Mouse (Mus musculus): ENCODE results near the gene Gm17555.
"Not testable (repeated sequence)": the region's sequence is repeated elsewhere in the genome, so short reads cannot be mapped to it uniquely, and the experiment has no call there.

The Gm17555 gene

DNA sequence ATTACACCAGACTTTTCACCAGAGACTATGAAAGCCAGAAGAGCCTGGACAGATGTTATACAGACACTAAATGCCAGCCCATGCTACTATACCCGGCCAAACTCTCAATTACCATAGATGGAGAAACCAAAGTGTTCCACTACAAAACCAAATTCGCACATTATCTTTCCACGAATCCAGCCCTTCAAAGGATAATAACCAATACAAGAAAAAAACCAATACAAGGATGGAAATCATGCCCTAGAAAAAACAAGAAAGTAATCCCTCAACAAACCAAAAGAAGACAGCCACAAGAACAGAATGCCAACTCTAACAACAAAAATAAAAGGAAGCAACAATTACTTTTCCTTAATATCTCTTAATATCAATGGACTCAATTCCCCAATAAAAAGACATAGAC lies at the start of gene Gm17555:
Gm17555 (plus strand) TSS at position 301 of the 400 bp plus-strand sequence.
- not testable (repeated sequence) for DNase-seq (ENCODE audit: extremely low read depth, insufficient read length, low spot score)

DNA sequence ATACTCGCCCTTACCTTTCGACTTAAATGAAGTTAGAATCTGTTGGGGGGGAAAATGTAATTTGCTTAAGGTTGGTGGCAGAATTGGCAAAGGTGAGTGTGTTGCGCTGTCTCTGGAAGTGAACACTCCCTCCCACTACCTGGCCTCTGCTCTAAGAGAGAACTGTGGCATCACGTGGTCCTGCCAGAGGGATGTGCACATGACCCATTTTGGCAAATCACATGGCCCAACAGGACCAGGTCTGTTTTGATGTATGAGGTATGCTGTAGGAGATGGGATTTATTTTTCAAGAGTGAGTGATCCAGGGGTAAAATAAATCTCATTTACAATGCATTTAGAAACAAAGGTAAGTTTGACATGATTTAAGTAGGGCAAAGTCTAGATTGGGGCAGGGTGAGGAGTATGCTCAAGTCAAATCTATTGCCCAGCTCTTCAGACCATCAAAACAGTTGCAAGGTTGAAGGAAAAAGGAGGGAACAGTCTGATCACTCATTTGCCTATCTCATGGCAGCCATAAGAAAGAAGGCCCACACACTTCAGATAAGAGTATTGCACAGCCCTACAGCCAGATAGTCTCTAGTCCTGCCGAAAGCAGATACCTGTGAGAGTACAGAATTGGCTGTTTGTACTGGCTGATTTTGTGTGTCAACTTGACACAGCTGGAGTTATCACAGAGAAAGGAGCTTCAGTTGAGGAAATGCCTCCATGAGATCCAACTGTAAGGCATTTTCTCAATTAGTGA lies 49.5 kb upstream of the Gm17555 start:
- no peak for DNase-seq (ENCODE audit: extremely low read depth, insufficient read length, low spot score)

DNA sequence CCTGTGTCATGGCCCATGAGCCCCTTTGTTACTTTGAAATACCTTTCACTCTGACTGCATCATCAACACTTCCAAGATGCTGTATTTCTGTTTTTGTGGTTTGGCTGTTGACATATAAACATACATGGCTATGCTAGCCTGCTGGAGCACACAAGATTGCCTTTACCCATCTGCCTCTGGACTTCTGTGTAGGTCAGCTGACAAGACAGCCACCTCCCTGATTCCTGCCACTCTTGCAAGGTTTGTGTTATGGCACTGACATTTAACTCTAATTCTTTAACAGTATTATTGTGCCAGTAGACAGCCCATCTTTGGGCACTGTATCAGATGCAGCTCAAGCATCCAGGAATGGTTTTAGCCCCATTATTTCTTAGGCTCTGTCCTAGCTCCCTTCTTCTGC lies 48.6 kb upstream of the Gm17555 start:
- DNase-seq (ENCODE audit: extremely low read depth, insufficient read length, low spot score): no peak

DNA sequence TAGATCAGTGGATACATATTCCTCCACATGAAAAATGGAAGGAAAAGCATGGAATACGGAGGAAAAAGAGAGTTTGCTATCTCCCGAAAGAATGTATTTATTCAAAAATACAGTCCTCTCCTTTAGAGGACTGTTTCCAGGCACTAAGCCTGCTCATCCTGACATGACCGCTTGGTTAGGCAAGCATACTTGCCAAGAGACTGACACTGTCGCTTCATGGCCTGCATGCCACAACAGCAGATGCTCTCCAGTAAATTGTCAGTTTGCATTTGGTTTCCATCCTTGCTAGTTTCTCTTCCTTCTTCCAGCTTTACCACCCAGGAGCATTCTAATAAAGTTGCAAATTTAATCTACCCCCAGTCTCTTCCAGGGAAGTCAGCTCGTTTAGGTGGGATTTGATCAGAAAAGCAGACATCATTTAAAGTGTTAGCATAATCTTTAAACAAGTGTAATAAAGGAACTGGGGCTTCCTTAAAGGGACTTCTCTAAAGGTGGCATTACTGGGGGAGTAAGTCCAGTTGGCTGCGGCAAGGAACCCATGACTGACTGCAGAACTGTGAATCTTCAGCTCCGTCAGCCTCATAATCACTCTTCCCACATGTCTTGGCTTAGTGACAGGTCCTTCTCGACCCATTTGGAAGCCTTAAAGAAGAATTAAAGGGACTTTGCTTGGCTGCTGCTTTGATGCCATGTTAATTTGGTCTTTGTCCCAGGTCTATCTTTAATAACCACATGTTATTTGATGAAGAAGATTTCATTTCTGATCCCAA lies 47.9 kb upstream of the Gm17555 start:
- DNase-seq (ENCODE audit: extremely low read depth, insufficient read length, low spot score): no peak

DNA sequence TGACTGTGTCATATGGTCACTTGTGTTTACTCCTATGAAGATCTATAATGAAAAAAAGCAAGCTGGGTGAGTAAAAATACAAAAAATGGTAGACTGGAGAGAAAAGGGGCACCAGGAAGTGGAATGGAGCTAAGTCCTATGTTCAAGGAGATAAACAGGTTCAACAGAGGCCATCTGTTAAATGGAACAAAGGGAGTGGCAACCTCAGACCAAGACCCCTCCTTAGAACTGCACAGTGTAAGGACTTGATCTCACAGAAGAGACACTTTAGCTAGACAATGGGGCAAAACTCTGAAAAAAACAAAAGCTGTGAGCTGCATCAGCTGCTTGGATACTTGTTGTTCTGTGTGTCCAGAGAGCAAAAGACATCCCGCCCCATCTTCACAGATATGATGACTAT lies 43.5 kb upstream of the Gm17555 start:
- DNase-seq (ENCODE audit: extremely low read depth, insufficient read length, low spot score): no peak

DNA sequence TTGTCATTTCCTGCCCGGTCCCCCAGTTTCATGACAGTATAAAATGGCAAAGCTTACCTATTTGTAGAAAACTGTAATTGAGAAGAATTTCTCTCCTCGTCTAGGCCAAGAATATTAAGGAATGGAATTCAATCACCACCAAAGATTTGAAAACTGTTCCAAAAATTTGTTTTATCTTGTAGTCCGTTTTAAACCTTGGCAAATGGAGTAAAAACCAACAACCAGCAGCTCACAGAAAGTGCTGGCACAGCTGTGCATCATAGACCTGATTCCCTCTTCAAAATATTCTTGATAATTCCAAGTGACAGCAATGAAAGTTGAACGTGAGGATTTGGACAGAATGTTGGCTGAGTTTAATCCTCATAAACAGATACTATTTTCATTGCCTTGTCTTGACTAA lies 23.6 kb upstream of the Gm17555 start:
- DNase-seq (ENCODE audit: extremely low read depth, insufficient read length, low spot score): no peak

DNA sequence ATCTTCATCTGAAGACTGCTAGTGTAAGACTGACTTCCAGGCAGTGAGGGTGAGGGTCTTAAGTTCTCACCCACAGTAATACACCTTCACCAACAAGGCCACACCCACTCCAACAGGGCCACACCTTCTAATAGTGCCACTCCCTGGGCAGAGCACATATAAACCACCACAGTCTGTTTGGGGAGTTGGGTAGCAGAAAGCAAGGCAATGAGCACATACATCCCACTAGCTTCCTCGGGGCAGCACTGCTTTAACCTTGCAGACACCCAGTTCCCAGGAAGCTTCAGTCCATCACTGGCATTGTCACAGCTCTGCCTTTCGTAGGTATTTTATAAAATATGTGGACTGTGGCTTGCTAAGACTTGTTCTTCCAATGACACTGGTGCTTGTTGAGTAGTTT lies 22.8 kb upstream of the Gm17555 start:
- no peak for DNase-seq (ENCODE audit: extremely low read depth, insufficient read length, low spot score)

DNA sequence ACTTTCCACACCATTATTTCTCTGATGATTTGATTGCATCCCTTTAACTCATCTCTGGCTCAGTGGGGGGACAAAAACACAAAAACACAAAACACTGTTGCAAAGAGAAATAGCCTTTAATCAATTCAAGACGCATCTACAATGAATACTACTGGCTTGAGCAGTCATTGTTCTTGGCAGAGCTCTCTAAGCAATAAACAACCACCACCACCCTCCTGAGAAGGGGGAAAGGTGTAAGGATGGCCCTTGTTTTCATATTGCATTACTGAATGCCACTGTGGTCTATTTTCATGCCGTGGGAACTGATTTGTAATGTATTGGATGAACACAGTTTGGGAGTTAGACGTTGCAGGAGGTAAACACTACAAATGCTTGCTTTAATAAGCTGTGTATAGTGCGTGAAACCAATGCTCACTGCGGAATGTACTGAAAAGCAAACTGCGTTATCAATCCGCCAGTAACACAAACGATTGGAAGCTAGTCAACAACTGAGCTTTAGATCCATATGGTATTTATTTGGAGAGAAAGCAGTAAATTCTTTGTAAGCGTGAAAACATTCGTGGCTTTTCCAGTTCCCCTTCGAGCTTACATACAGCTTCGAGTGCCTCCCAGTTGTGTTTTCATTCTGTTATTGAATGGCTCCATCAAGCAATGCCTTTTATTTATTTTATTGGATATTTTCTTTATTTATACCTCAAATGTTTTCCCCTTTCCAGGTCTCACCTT lies 19.1 kb upstream of the Gm17555 start:
- no peak for DNase-seq (ENCODE audit: extremely low read depth, insufficient read length, low spot score)

DNA sequence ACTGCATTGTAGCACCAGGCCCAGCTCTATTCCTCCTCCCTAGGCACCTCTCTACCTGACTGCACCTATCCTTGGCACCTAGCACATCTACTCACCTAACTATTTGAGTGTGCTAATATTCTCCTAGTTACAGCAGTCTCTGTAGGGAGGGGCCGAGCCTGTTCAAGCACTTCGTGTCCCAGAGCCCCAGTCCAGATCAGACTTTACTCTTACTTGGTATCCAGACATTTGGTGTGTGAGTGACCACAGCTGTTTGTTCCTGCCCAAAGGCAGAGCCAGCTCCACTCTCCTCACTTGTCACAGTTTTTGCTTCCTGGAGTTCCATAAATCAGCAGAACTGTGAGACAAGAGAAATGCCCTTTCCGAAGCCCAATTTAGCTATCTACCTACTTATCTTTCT lies 15.9 kb upstream of the Gm17555 start:
- no peak for DNase-seq (ENCODE audit: extremely low read depth, insufficient read length, low spot score)

DNA sequence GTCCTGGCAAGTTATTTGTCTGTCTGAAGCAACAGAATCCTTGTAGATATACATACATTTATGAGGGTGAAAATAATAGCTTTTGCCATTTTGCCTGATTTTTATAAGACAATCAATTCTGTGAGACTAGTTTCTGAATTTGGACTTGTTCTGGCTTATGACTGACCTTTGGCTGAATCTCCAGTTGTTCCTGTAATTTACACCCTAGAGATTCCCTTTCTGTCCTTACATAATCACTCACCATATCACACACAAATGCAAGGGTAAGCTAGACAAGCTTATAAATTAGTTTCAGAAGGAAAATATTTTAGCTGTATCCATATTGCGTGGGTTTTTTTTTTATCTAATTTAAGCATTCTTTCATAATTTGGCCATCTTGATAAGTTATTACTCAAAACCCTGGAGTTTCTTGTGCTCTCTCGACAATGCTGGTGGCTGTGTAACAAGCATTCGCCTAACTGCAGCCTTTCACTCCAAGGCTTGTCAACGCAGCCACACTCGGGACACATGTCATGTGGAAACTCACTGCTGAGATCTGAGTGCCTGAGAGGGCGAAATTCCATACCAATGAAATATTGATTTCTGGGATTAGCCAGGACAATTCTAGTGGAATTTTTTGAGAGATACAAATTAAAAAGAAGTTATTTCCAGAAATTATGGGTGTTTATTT lies 3.8 kb upstream of the Gm17555 start:
- no peak for DNase-seq (ENCODE audit: extremely low read depth, insufficient read length, low spot score)

DNA sequence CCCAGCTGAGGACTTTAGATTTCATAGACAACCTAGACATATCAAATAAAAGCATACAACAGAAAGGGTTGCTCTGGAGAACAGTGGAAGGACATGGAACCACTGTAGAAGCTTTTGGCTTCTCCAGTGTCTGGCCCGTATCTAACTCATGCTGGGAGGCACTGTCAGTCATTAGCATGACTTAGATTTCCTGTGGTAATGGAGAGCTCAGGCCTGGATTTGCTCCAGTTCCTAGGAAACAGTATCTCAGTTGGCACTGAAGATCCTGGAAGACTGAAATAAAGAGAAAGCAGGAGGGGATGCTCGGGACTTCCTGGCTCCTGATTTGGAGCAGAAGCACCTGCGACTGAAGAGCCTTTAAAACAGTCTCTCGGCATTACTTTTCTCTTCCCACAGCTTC lies 12.7 kb downstream of the Gm17555 start:
- no peak for DNase-seq (ENCODE audit: extremely low read depth, insufficient read length, low spot score)

DNA sequence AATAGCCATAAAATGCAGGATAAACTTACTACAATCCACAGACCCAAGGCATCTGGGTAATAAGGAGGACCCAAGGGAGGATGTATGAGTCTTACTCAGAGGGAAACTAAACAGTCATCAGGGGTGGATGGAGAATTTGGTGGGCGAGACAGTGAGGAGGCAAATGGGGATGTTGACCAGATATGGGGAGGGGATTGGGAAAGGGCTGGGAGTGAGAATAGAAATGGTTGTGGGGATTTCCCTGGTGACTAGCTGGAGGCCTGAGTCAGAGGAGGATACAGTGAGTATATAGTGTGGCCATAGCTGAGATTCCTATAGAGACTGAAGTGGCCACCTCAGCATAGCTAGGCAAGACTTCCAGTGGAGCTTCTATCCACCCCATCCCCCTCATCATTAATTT lies 16.8 kb downstream of the Gm17555 start:
- DNase-seq (ENCODE audit: extremely low read depth, insufficient read length, low spot score): no peak

DNA sequence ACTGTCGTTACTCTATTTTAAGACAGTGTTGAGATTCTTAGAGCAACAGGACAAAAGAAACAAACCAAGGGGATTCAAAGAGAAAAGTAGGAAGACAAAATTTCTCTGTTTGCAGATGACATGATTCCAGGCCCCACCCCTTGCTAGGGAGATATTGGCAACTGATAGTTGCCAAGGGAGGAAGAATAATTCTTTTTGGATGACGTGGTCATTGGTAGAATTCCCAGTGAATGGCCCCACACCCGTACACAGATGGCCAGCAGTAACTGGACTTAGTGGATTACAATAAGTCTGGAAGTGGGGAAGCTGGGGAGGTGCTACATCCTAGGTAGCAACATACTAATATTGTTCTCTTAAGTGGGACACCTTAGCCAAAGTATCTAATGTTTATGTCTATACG lies 22.0 kb downstream of the Gm17555 start:
- peak; percentile 53 for DNase-seq (ENCODE audit: extremely low read depth, insufficient read length, low spot score)

DNA sequence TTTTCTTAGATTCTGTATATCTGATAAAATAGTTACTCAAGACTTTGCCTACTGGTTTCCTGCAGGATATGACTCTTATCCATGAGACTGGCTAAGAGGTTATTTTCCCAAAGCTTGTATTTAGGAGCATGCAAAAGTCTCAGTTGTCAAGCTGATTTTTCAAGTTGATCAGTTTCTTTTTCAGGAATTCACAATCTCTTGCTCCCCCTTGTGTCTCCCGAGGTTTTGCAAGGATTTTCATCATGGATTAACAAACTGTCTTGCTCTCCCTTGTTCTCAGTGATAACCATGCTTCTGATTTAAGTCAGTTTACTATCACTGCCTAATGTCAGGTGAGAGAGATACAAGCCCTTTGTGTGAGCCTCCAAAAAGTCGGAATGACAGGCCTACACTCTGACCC lies 30.5 kb downstream of the Gm17555 start:
- peak; percentile 39 for DNase-seq (ENCODE audit: extremely low read depth, insufficient read length, low spot score)

DNA sequence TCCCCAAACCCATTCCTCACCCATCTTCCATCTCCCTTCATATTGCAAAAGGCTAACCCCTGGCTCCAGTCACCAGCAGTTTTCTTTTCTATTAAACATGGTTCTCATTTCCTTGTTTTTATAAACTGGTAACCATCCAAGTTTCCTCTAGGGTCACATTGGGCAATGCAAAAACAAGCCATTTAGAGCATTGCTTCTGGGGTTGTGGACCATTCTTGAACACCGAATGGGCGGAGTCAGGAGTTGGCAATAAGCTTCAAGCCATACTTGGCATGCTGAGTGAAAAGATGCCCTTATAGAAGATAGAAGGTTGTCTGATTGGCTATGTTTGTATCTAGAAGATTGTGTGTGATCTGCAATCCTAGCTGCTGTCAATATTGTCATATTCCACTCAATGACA lies 33.6 kb downstream of the Gm17555 start:
- DNase-seq (ENCODE audit: extremely low read depth, insufficient read length, low spot score): no peak

DNA sequence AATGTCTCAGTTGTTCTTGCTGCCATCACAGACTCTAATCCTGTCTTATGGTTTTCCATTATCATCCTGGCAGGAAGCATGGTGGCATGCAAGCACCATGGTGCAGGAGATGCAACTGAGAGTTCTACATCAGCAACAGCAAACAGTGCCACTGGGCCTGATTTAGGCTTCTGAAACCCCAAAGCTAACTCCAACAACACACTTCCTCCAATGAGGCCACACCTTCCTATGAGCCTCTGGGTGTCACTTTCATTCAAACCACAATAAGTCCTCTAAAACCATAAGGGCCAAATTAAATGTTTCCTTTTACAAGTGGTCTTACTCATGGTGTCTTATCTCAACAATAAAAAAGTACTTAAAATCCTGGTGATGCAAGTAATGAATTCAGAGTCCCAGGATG lies 37.3 kb downstream of the Gm17555 start:
- DNase-seq (ENCODE audit: extremely low read depth, insufficient read length, low spot score): no peak
